Mouse (Mus musculus): ENCODE data around the gene Avpi1.
A peak's percentile ranks its signal among the peaks of the same experiment; 100 is the strongest.

The Avpi1 gene

GRCm38 (mm10) chr19:42128787-42129508 is at the start of gene Avpi1:
Gene Avpi1 (minus strand): TSS chr19:42129059.
- peak; percentile 97 to 98 for DNase-seq

GRCm38 (mm10) chr19:42177461-42177860 is 48.6 kb upstream of the Avpi1 start:
- no peak for DNase-seq

GRCm38 (mm10) chr19:42176841-42177240 is 48.0 kb upstream of the Avpi1 start:
- no peak for DNase-seq

- DNase-seq = peak; percentile 94 to 96
Observed at GRCm38 (mm10) chr19:42170025-42170969, 41.4 kb upstream of the Avpi1 start.

GRCm38 (mm10) chr19:42169322-42169975 is 40.6 kb upstream of the Avpi1 start:
- peak; percentile 45 to 66 for DNase-seq

- no peak for DNase-seq
Observed at GRCm38 (mm10) chr19:42167489-42167888, 38.6 kb upstream of the Avpi1 start.

GRCm38 (mm10) chr19:42166766-42167165 is 37.9 kb upstream of the Avpi1 start:
- no peak for DNase-seq

GRCm38 (mm10) chr19:42166130-42166529 is 37.3 kb upstream of the Avpi1 start:
- DNase-seq = peak; percentile 94 to 97

- DNase-seq = no peak
Observed at GRCm38 (mm10) chr19:42164188-42164587, 35.3 kb upstream of the Avpi1 start.

- DNase-seq = peak in 1 of 2 experiments; percentile 25
Observed at GRCm38 (mm10) chr19:42163764-42164163, 34.9 kb upstream of the Avpi1 start, which contains the start of gene Zfyve27. Gene Zfyve27 (plus strand): TSS chr19:42163951.

- no peak for DNase-seq
Observed at GRCm38 (mm10) chr19:42158246-42159017, 29.6 kb upstream of the Avpi1 start.

- no peak for DNase-seq
Observed at GRCm38 (mm10) chr19:42157493-42158237, 28.8 kb upstream of the Avpi1 start.

GRCm38 (mm10) chr19:42151990-42152389 is 23.1 kb upstream of the Avpi1 start:
- DNase-seq = peak; percentile 90 to 91

GRCm38 (mm10) chr19:42148569-42148860 is 19.7 kb upstream of the Avpi1 start:
- no peak for DNase-seq

- peak; percentile 74 to 86 for DNase-seq
Observed at GRCm38 (mm10) chr19:42147769-42148568, 19.1 kb upstream of the Avpi1 start.

- peak; percentile 85 to 91 for DNase-seq
Observed at GRCm38 (mm10) chr19:42147170-42147768, 18.4 kb upstream of the Avpi1 start, which contains the start of gene Marveld1. Gene Marveld1 (plus strand): TSS chr19:42147400.

GRCm38 (mm10) chr19:42146276-42147010 is 17.6 kb upstream of the Avpi1 start:
- DNase-seq = no peak

- no peak for DNase-seq
Observed at GRCm38 (mm10) chr19:42145731-42146130, 16.9 kb upstream of the Avpi1 start.

GRCm38 (mm10) chr19:42145210-42145609 is 16.4 kb upstream of the Avpi1 start:
- no peak for DNase-seq

All from kidney, postnatal 4 days (tissue).